Mouse (Mus musculus) megakaryocyte, embryonic 14.5 days (primary cell): ENCODE results near the gene Nrp2. TPM values are rescaled to one million over a fixed set of nuclear protein-coding genes. Genes with fewer than 3 reads are reported as not detected.

Experiments used
- H3K27me3 ChIP-seq: replicated peaks from 2 replicates; pipeline ENCODE3; 2012; ENCODE audit warnings: inconsistent platforms
- H3K36me3 ChIP-seq: replicated peaks from 2 replicates; pipeline ENCODE3; 2012; ENCODE audit warnings: low read length, inconsistent platforms, mixed read lengths
- H3K4me1 ChIP-seq: 2 replicates; pipeline ENCODE4 v1.6.1; 2012; ENCODE audit warnings: inconsistent platforms
- H3K4me3 ChIP-seq: replicated peaks from 2 replicates; pipeline ENCODE3; 2012; ENCODE audit warnings: moderate library complexity, mild to moderate bottlenecking, inconsistent platforms
- H3K9me3 ChIP-seq: 2 replicates; pipeline ENCODE4 v1.6.1; 2012; ENCODE audit warnings: inconsistent platforms
- FLI1 ChIP-seq: IDR thresholded peaks from 2 replicates; pipeline ENCODE4 v1.6.1; 2012; ENCODE audit warnings: low read length, inconsistent platforms, mixed read lengths
- GATA1 ChIP-seq: IDR thresholded peaks from 3 replicates; pipeline ENCODE4 v1.6.1; 2012; ENCODE audit warnings: mixed read lengths, low read length, inconsistent platforms, borderline replicate concordance
- polyA plus RNA-seq: library from polyadenylated mRNA; stranded (reverse); fragments of >175 nt; gene quantifications from 2 replicates; pipeline ENCODE4 v1.2.3, GENCODE M21; 2012; ENCODE audit warnings: low replicate concordance; ENCODE audit not compliant: insufficient read depth

Gene Nrp2
- polyA plus RNA-seq, 1 experiment, result 3.2 TPM

DNA sequence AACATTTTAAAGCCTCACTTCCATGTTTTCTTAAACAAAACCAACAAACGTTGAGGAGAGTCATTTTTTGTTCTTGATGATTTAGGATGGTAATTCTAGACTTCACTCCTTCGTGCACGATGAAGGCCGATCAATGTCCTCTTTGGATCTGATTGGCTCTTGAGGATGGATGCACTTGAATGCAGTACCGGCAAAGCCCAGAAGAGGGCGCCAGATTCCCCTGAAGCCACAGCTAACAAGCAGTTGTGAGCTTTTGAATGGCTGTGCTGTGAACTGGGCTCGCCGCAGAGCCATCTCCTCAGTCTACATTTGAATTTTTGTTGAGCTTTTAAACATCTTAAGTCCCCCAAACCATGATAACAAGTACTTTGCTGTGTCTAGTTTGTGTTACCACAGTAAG is 19.4 kb downstream of the Nrp2 start:
- no peak overlapping the region for H3K4me3 ChIP-seq
- 0 out of 2 replicates have a peak, but pooled peaks cover 2% of the 10 kb centered on the region for H3K9me3 ChIP-seq
- no peak for TF ChIP-seq FLI1
- no peak for TF ChIP-seq GATA1
- peaks cover 7% of the 10 kb centered on the region for H3K27me3 ChIP-seq
- H3K36me3 ChIP-seq, result no peaks in the 10 kb centered on the region
- H3K4me1 ChIP-seq, result peaks cover 25% of the 10 kb centered on the region

DNA sequence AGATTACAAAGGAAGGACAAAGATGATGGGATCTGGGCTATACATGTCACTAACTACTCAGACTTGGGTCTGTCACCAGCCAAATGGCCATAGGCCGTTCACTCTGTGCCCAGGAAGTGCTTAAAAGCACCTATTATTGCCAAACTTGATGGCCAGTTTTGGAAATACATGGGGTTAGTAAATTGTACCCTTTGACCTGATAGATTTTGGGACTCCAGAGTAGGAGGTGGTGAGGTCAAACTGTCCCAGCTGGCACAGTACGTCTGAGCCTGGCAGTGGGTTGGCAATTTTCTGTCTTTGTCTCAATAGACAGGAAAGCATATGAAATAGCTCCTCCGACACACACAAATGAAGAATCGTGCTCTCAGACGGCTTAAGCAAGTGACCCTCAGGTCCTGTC is 20.8 kb downstream of the Nrp2 start:
- peaks cover 25% of the 10 kb centered on the region for H3K4me1 ChIP-seq
- 0 out of 2 replicates have a peak, but pooled peaks cover 2% of the 10 kb centered on the region for H3K9me3 ChIP-seq
- no peak overlapping the region for H3K4me3 ChIP-seq
- H3K27me3 ChIP-seq, result peaks cover 5% of the 10 kb centered on the region
- no peak for TF ChIP-seq FLI1
- no peak for TF ChIP-seq GATA1
- H3K36me3 ChIP-seq, result no peaks in the 10 kb centered on the region

DNA sequence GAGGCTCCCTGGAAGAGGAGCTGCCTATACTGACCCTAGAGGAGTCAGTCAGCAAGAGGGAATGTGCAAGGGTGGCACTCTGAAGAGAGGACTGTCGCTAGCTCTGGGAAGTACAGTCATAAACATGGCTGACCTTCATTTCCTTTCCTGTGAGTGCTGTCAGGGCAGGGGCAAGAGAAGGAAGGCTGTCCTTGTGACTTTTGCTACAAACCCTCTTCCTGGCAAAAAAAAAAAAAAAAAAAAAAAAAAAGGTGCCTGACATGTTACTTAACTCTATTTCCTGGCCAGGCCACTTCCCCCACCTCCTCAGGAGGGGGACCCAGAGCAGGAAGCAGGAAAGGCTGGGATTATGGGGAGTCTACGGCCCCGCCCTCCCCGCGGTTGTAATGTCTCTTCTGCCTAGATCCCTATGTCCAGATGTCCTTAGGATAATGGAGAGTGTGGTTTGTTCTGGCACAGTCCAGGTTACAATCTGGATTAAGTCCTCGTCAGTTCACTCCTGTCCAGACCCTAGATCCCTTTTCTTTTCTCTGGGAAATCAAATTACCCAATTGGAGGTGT is 21.5 kb downstream of the Nrp2 start:
- 0 out of 2 replicates have a peak, but pooled peaks cover 2% of the 10 kb centered on the region for H3K9me3 ChIP-seq
- peaks cover 23% of the 10 kb centered on the region for H3K4me1 ChIP-seq
- peaks cover 5% of the 10 kb centered on the region for H3K27me3 ChIP-seq
- H3K4me3 ChIP-seq, result no peak overlapping the region
- no peak for TF ChIP-seq GATA1
- TF ChIP-seq FLI1, result no peak
- no peaks in the 10 kb centered on the region for H3K36me3 ChIP-seq

DNA sequence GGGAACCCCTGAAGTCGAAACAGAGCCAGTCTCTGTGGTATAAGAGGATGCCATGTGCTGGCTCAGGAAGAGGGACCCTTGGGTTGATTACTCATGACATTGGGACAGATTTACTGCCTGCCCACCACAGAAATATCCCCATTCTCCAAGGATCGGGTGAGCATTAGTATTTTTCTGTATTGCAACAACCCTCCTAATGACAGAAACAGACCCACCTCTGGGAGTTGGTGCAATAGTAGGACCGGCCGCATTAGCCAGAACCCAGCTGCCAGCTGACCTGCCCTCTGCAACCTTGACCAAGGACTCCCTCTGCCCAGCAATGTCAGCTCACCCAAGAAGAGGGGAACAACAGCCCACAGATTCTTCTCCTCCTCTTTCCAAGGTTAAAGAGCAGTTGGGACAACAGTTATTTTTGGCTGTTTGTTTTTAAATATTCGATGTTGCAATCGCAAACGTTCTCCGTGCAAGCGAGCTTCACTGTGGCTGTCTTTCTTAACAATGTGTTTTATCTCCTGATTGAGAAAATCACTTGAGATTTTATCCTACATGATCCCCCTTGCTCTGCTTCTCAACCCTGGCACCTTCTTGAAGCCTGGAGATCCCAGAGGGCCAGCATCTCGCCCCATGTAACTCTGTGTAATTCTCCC is 22.1 kb downstream of the Nrp2 start:
- H3K27me3 ChIP-seq, result peaks cover 5% of the 10 kb centered on the region
- TF ChIP-seq GATA1 (no peak), FLI1 (no peak)
- no peaks in the 10 kb centered on the region for H3K36me3 ChIP-seq
- H3K4me3 ChIP-seq, result no peak overlapping the region
- H3K9me3 ChIP-seq, result 0 out of 2 replicates have a peak, but pooled peaks cover 2% of the 10 kb centered on the region
- H3K4me1 ChIP-seq, result peaks cover 17% of the 10 kb centered on the region

DNA sequence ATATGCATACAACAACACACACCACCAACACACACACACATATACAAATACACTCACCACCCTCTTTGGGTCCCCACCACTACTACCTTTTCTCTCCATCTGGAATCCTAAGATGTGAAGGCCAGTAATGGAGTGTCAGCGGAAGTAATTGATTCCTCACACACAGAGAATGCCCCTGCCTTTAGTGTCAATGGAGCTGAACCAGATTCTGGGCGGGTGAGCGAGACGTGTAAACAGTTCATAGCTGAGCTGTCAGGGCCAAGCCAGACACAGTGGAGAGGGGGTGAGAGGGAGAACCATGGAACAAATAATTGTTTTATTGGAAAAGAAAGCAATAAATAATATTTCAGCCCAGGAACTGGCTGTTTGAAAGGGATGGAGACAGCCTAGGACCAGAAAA is 24.1 kb downstream of the Nrp2 start:
- 0 out of 2 replicates have a peak, but pooled peaks cover 2% of the 10 kb centered on the region for H3K9me3 ChIP-seq
- no peak for TF ChIP-seq GATA1
- TF ChIP-seq FLI1, result no peak
- H3K4me1 ChIP-seq, result peaks cover 7% of the 10 kb centered on the region
- no peaks in the 10 kb centered on the region for H3K36me3 ChIP-seq
- H3K4me3 ChIP-seq, result no peak overlapping the region
- peaks cover 2% of the 10 kb centered on the region for H3K27me3 ChIP-seq

DNA sequence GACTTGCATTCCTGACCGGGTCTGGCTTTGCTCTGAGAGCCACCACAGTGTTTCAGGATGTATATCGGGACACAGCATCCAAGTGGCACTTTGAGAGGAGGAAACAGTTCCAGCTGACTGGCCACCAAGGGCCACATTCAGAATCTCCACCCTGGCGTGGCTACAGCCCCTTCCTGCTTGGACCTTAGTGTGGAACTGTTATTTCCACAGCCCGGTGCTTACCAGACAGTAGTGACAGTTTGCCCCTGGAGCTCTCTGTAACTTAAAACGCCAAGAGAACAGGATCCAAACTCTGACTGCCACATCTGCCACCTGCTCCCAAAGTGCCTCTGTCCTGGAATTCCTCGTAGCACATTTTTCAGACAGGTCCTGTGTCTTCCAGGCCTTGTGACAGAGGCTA is 25.3 kb downstream of the Nrp2 start:
- peaks cover 7% of the 10 kb centered on the region for H3K4me1 ChIP-seq
- H3K36me3 ChIP-seq, result no peaks in the 10 kb centered on the region
- H3K27me3 ChIP-seq, result peaks cover 2% of the 10 kb centered on the region
- no peak overlapping the region for H3K4me3 ChIP-seq
- 0 out of 2 replicates have a peak, but pooled peaks cover under 1% of the 10 kb centered on the region for H3K9me3 ChIP-seq
- TF ChIP-seq FLI1 (no peak), GATA1 (no peak)

DNA sequence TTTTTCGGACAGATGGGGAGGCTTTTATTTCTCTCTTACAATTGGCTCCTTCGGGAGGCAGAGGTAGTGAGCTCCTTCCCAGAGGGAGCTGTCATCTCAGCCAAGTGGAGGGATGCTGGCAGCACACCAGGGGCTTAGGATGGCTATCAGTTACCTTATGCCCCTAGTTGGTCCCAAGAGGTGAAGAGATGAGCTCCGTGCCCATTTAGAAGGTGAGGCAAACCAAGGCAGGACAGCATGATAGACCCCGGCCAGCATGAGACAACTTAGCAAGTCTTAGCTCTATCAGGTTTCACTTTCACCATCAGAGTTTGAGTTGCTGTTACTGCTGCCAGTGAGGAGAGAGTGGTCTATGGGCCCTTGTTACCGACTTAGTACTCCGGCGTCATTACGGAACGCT is 25.8 kb downstream of the Nrp2 start:
- H3K36me3 ChIP-seq, result no peaks in the 10 kb centered on the region
- H3K4me3 ChIP-seq, result no peak overlapping the region
- H3K9me3 ChIP-seq, result no peaks in the 10 kb centered on the region
- TF ChIP-seq GATA1, result no peak
- no peak for TF ChIP-seq FLI1
- peaks cover 7% of the 10 kb centered on the region for H3K4me1 ChIP-seq
- H3K27me3 ChIP-seq, result peaks cover 2% of the 10 kb centered on the region

DNA sequence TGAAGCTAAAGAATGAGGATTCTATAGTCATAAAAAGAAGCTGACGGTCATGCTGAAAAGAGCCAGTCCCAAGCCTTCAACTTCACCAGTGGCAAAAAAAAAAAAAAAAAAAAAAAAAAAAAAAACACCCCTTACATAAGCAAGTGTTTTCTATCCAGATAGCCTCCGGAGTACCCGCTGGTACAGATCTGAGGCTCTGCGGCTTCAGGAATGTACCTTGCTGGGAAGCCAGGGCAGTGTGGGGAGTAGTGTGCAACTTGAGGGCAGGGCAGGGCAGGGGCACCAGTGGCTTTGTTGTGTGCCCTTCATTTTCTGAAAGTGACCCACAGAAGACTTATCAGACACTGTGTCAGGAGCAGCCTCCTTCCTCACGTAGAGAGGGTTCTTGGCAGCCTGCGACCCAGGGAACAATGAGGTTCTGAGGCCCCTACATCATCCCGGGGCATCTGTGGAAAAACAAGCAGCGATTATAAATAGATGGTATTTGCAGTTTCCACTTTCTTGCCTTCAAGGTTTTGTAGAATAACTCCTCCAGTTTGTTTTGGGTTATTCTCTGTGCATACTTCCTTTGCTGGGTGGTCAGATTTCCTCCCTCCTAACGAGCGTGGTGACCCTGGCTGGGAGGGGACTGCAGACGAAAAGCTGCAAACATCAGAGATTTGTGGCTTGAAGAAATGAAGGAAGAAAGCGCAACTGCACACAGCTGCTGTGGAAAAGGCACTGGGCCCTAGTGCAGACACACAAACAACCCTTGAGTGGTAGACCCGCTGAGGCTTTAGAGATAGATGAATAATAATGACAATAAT is 26.5 kb downstream of the Nrp2 start:
- no peaks in the 10 kb centered on the region for H3K9me3 ChIP-seq
- TF ChIP-seq GATA1 (no peak), FLI1 (no peak)
- peaks cover 2% of the 10 kb centered on the region for H3K27me3 ChIP-seq
- H3K4me1 ChIP-seq, result peaks cover 2% of the 10 kb centered on the region; the same call in 1 of the 2 replicates
- H3K36me3 ChIP-seq, result no peaks in the 10 kb centered on the region
- no peak overlapping the region for H3K4me3 ChIP-seq

DNA sequence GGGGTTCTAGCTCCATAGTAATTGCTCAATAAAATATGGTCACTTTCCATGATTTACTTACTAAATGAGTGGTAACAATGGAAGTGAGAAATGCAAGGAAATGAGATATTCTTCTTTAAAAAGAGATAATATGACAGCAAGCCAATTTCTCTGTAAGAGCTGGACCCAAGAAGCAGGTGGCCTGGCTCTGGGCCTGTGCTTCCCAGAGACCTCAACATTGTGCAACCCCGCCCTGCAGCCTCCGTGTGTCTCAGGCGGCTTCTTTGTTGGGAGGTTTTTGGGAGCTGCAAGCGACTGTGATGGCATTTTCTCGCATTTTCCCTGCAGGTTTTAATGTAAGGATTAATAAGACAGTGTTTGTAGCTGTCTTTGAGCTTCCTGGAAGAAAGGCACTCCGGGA is 29.0 kb downstream of the Nrp2 start:
- H3K4me3 ChIP-seq, result no peak overlapping the region
- no peaks in the 10 kb centered on the region for H3K9me3 ChIP-seq
- H3K4me1 ChIP-seq, result no peaks in the 10 kb centered on the region
- H3K36me3 ChIP-seq, result no peaks in the 10 kb centered on the region
- H3K27me3 ChIP-seq, result peaks cover 2% of the 10 kb centered on the region
- TF ChIP-seq GATA1 (no peak), FLI1 (no peak)

DNA sequence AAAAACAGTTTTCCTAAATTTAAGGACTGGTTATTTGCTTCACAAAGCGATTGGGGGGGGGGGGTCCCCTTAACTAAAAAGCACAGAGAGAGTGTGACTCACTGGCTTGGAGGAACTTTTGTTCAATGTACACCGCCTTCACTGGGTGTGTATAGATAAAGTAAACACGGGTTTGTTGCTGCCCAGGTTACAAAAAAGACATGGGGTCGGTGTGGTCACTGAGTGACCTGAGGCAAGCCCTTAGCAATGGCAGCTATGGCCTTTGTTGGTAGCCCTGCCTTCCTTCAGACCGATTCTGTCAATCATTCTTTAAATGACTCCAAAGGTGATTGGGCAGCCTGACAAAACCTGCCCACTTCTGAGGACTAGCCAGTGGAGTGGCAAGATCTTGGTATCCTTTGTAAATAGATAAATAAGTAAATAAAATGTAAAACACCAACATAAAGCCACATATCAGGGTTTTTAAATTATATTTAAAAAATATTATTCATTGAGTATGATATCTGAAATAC is 31.4 kb downstream of the Nrp2 start:
- no peak overlapping the region for H3K4me3 ChIP-seq
- H3K9me3 ChIP-seq, result peaks cover 3% of the 10 kb centered on the region; the same call in 1 of the 2 replicates
- no peaks in the 10 kb centered on the region for H3K36me3 ChIP-seq
- TF ChIP-seq GATA1 (no peak), FLI1 (no peak)
- H3K27me3 ChIP-seq, result no peaks in the 10 kb centered on the region
- H3K4me1 ChIP-seq, result no peaks in the 10 kb centered on the region
